Mouse (Mus musculus) cortical plate, adult 2 months (tissue): ENCODE results near the gene Cbx4. TPM values are rescaled to one million over a fixed set of nuclear protein-coding genes. Genes with fewer than 3 reads are reported as not detected.

Source experiments
- H3K27ac ChIP-seq: fragments of 200-500 bp; 2 replicates; pipeline ENCODE4 v1.5.1; 2012; ENCODE audit warnings: low read length, control low read depth, inconsistent platforms; ENCODE audit not compliant: insufficient read depth
- H3K4me1 ChIP-seq: fragments of 200-500 bp; 2 replicates; pipeline ENCODE4 v1.6.1; 2011; ENCODE audit warnings: low read length; ENCODE audit not compliant: control insufficient read depth, insufficient read depth
- H3K4me3 ChIP-seq: fragments of 200-500 bp; 2 replicates; pipeline ENCODE4 v1.5.1; 2011; ENCODE audit warnings: mild to moderate bottlenecking, low read length, control low read depth; ENCODE audit not compliant: insufficient read depth
- CTCF ChIP-seq: fragments of 200-500 bp; IDR thresholded peaks from 2 replicates; pipeline ENCODE4 v1.5.1; 2011; ENCODE audit warnings: mild to moderate bottlenecking, control low read depth, low read length; ENCODE audit not compliant: insufficient read depth; ENCODE audit errors: extremely low read depth
- POLR2A ChIP-seq: fragments of 200-500 bp; IDR thresholded peaks from 2 replicates; pipeline ENCODE4 v1.6.1; 2011; ENCODE audit warnings: mild to moderate bottlenecking, low read length, control low read depth; ENCODE audit not compliant: insufficient read depth; ENCODE audit errors: extremely low read depth
- polyA plus RNA-seq: library from polyadenylated mRNA; depleted of rRNA; stranded (reverse); fragments of >200 nt; gene quantifications from 2 replicates; pipeline ENCODE4 v1.2.3, GENCODE M21; 2012

Cbx4 gene
- polyA plus RNA-seq, 1 experiment = 47.5 TPM

DNA sequence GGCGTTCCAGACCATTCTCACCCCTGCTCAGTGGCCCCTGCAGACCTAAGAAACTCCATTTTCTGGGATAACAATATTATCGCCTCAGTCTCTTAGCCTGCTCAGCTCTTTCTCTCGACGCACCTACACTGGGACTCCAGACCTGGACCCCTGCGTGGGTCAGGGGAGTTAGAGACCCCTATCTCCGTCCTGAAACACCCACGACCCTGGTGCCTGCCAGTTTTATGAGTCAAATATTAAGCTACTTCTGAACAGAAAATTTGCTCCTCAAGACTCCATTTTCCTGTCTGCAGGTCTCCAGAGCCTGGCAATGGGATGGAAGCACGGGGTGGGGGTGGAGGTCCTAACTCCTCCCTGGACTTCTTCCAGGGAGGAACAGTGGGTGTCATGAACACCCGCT is 28.7 kb downstream of the Cbx4 start:
- TF ChIP-seq POLR2A = no peak
- no peak for TF ChIP-seq CTCF
- Histone ChIP-seq H3K4me3 (peak overlapping the region; percentile 81; the same call in 1 of the 2 replicates), H3K4me1 (no peaks in the 10 kb centered on the region), H3K27ac (no peak overlapping the region)

DNA sequence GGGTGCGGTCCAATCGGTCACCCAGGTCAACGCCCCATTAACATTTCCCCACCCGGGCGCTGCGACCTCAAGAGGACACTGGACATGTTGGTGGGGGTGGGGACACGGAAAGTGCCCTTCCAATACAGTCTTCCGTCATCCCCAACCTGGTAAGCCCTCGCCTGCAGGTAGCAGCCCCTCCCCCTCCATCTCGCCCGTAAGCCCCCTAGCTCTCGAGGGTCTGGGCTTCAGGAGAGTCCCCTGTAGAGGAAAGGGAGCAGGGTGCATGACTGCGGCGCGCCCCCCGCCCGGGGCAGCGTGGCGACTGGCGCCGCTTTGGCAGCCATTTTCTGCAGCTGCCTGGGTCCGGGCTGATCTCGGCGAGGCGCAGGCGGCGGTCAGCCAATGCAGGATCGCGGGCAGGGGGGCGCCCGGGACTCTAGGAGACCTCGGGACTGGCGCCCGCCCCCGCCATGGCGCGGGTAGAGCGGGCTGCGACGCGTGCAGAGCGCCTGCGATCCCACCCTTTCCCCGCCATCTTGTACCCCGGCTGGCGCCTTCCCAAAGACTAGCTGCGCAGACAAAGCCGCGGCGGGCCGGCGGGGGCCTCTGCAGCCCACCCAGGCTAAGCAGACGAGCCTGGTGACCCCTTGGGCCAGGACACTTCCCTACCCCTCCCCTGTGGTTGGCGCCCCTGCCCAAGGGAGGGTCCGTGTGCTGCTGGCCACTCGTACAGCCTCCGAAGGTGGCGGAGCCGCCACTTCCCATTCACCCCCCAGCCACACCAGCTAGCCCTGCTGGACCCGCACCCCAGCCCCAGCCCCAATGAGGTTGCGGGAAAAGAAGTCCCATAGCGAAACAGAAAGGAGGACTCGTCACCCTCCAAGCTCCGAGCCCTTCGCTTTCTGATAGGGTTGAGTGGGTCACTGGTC is 29.5 kb downstream of the Cbx4 start:
- TF ChIP-seq CTCF = no peak
- TF ChIP-seq POLR2A = no peak
- Histone ChIP-seq H3K27ac (peak overlapping the region; percentile 96), H3K4me3 (peak overlapping the region; percentile 81), H3K4me1 (no peaks in the 10 kb centered on the region)

DNA sequence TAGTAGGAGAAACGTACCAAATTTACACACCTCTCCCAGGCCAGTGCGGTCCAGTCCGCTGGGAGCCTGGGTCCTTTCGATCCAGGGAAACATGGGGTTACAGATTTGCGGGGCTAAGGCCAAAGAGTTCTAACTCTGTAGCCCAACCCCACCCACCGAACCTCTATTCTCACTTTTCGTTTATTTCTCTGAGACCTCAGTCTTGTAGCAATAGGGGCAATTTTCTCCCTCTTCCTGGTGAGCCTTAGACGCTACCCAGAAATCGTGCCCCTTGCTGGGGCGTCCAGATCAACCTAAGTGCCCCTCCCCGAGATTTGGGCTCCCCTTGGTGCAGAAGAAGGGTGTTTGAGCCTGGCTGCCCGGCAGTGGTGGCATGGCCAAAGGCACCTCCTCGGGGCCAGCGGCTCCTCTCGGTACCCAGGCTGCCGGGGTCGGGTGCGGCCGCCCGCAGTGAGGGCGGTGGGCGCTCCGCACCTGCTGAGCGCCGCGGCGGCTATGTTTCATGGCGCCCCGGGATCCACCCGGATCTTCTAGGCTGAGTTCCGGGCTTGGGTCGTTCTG is 30.4 kb downstream of the Cbx4 start:
- H3K4me1 ChIP-seq = no peaks in the 10 kb centered on the region
- peak overlapping the region; percentile 81 for H3K4me3 ChIP-seq
- TF ChIP-seq POLR2A (no peak), CTCF (no peak)
- H3K27ac ChIP-seq = no peak overlapping the region

DNA sequence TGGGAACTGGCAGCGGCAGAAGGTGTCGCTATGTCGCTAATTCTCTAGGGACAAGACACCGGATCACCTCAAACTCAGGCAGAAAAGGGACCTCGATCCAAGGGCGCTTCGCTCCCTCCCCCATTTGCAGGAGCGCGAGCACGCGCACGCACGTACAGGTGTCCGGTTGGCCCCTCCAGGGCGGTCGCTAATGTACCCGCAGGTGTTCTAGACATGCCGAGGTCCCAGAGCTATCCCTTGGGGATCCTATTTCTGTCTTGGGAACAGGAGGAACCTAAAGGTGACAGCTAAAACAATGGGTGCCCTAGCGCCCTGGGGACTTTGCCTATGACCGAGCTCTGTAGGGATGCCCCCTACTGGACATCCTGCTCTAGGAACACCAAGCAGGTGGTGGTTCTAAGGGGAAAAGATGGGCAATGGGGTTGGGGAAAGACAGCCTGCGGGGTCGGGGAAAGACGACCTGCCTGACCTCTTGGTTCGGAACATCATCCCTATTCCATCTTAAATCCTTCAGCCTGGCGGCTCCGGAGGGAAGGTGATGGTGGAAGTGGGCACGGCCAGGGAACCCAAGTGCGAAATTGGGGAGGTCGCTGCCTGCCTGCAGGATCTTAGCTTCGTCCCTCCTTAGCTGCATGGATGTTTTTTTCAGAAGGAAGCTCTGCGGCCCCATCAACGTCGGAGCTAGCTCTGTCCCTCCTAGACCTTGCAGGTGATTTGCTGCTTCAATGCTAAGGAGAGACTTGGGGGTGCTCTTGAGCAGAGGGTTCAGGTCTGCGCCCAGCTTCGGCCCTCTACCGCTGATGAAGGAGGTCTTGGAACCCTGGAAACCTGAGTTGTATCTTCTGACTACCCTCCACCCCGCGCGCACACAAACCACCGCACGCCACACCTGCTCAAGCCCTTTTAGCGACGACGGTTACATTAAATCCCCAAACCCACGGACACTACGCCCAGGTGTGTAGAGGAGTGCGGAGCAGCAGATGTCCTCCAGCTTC is 31.4 kb downstream of the Cbx4 start:
- Histone ChIP-seq H3K4me1 (no peaks in the 10 kb centered on the region), H3K27ac (no peak overlapping the region; the same call in 1 of the 2 replicates), H3K4me3 (peak overlapping the region; percentile 81; the same call in 1 of the 2 replicates)
- TF ChIP-seq CTCF = peak; percentile 22; the same call in 1 of the 2 replicates
- no peak for TF ChIP-seq POLR2A

DNA sequence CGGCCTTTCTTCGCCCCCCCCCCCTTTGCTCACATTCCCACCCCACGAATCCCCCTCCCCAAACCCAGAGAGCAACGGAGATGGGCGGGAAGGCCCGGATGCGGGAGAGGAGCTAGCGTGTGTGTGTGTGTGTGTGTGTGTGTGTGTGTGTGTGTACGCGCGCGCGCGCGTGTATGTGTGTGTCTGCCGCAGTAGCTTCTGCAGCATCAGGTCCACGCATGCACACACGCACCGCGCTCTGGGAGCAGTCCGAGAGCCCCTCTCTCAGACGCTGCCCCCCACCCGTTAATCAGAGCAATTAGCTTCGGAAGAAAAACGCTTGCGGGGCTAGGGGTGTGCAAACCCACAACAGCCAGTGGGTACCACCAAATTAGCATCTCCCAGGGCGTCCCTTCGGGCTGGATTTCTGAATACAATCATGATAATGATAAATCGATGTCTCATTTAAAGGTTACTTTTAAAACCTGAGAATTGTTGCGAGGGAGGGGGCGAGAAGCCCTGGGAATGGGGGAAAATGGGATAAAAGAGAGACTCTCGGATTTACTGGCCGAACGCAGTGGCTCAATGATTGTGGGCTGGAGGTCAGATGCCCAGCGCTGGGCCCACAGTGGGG is 32.2 kb downstream of the Cbx4 start:
- peak overlapping the region; percentile 81; the same call in 1 of the 2 replicates for H3K4me3 ChIP-seq
- no peaks in the 10 kb centered on the region for H3K4me1 ChIP-seq
- TF ChIP-seq POLR2A = no peak
- TF ChIP-seq CTCF = no peak
- H3K27ac ChIP-seq = no peak overlapping the region; the same call in 1 of the 2 replicates

DNA sequence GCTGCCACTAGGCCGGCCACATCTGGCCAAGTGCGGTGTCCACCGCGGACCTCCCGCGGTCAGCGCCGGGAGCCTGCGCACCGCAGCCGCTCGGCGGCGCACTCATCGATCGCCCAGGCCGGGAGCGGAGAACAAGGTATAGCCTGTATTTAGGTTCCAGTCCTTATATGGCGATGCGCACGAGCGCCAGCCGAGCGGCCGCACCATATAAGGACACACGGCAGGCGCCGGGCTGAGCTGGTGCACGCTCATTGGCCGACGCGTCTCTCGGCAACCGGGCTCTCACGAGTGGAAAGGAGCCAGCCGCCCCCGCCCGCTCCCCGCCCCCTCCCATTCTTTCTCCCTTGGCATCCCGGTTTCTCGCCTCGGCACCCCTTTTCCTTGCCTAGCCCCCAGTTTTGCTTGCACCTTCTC is 32.8 kb downstream of the Cbx4 start:
- Histone ChIP-seq H3K4me1 (no peaks in the 10 kb centered on the region), H3K4me3 (peak overlapping the region; percentile 81), H3K27ac (no peak overlapping the region)
- 0 out of 2 replicates have a peak, but pooled peaks have one; percentile 31 for TF ChIP-seq POLR2A
- no peak for TF ChIP-seq CTCF

DNA sequence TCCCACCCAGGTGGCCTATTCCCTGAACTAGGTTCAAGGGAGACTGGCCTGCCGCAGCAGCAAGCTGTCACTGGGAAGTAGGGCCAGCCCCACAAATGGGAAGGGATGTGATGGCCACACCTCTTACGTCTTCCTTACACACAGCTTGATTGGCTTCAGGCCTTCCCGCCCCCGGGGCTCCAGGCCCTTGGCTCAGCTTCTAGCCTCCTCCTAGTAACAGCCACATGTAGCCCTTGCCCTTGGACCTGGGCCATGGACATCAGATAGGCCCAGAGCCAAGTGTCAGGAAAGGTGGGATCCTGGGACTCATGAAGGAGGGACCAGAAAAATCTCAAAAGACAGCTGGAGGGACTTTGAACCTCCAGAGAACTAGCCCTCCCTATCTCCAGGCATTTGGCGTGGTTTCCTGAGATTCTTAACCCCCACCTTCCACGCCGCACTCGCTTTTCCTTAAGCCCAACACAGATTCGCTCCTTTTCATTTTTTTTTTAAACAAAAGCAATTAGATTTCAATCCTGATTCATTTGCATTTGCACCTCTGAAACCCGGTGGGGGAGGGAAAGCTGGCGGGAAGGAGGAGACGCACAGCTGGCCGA is 33.3 kb downstream of the Cbx4 start:
- Histone ChIP-seq H3K4me1 (no peaks in the 10 kb centered on the region), H3K4me3 (peak overlapping the region; percentile 81), H3K27ac (no peak overlapping the region)
- no peak for TF ChIP-seq POLR2A
- TF ChIP-seq CTCF = no peak

DNA sequence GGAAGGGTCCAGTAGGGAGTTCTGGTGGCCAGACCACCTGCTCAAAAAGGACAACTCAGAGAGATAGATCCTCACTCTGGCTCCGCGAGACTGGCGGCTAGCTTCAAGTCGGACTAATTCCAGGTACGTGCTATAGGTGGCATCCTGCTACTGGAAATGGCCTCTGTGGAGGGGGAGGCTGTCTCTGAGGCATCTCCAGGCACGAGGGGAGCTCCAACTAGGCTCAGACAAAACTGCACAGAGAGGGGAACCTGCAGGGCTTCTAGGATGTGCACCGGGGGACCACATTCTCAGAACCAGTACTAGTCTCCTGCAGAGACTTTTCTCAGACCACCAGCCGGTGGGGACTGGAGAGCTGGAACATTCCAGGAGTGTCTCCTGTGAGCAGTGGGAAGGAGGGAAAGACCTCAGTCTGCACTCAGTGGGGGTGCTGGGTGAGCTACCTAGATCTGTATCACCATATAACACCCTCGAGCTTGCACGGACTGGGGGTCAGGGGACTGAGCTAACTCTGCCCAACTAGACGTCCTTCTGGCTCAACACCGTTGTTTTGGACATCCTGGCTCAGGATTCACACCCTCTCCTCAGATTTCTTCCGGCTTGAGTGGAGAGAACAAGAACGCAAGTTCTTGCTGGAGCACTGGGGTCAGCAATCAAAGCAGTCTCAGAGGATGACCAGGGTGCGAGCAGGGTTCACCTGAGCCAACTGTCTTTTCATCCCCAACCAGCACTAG is 33.9 kb downstream of the Cbx4 start:
- no peak overlapping the region for H3K27ac ChIP-seq
- TF ChIP-seq CTCF = peak; percentile 77
- no peak for TF ChIP-seq POLR2A
- no peak overlapping the region for H3K4me3 ChIP-seq
- H3K4me1 ChIP-seq = no peaks in the 10 kb centered on the region
